Mouse (Mus musculus) small intestine, adult 2 months (tissue): ENCODE data around the gene Vps37c.

Experiments used
- CTCF ChIP-seq: fragments of 200-500 bp; IDR thresholded peaks from 2 replicates; pipeline ENCODE4 v1.5.1; 2012; ENCODE audit warnings: low read depth, mild to moderate bottlenecking, control low read depth, inconsistent platforms, low read length, moderate library complexity, mixed read lengths; ENCODE audit not compliant: insufficient replicate concordance, insufficient read length; ENCODE audit errors: extremely low read depth
- POLR2A ChIP-seq: fragments of 200-500 bp; IDR thresholded peaks from 2 replicates; pipeline ENCODE4 v1.6.1; 2012; ENCODE audit warnings: low read depth, mild to moderate bottlenecking, control low read depth, inconsistent platforms, low read length, moderate library complexity

GRCm38 (mm10) chr19:10703470-10703869 lies 14.9 kb downstream of the Vps37c start:
- TF ChIP-seq CTCF: no peak
- no peak for TF ChIP-seq POLR2A
